Mouse (Mus musculus) heart, postnatal 0 days (tissue): Measurements from ENCODE around the gene Shroom3. TPM values are rescaled to one million over a fixed set of nuclear protein-coding genes. Genes with fewer than 3 reads are reported as not detected.
A peak's percentile ranks its signal among the peaks of the same experiment; 100 is the strongest.

Experiments used
- ATAC-seq: fragments of 200-750 bp; cut with Nextera tagmentation; 2 replicates; pipeline ENCODE4 v1.8.0; 2017; ENCODE audit warnings: low read depth, moderate number of reproducible peaks, moderate library complexity; ENCODE audit not compliant: insufficient read depth
- DNase-seq: peaks from one replicate; pipeline ENCODE4 v3.0.0-alpha.2; 2016; ENCODE audit warnings: low spot score
- H3K27ac ChIP-seq: fragments of 300-500 bp; sonication (generic); 2 replicates; pipeline ENCODE4 v1.5.1; 2014; ENCODE audit warnings: low read depth, mild to moderate bottlenecking
- H3K27me3 ChIP-seq: fragments of 300-500 bp; sonication (generic); 2 replicates; pipeline ENCODE4 v1.6.1; 2014; ENCODE audit warnings: low read length, mixed read lengths; ENCODE audit not compliant: control insufficient read depth, insufficient read depth
- H3K36me3 ChIP-seq: fragments of 300-500 bp; sonication (generic); replicated peaks from 2 replicates; pipeline ENCODE4 v1.6.1; 2014; ENCODE audit warnings: low read length, mixed read lengths; ENCODE audit not compliant: control insufficient read depth, insufficient read depth
- H3K4me1 ChIP-seq: fragments of 300-500 bp; sonication (generic); 2 replicates; pipeline ENCODE4 v1.6.1; 2014; ENCODE audit warnings: antibody characterized with exemption; ENCODE audit not compliant: control insufficient read depth, insufficient read depth
- H3K4me2 ChIP-seq: fragments of 300-500 bp; sonication (generic); 2 replicates; pipeline ENCODE4 v1.6.1; 2014; ENCODE audit warnings: low read depth, mild to moderate bottlenecking, low read length, moderate library complexity
- H3K4me3 ChIP-seq: fragments of 300-500 bp; sonication (generic); 2 replicates; pipeline ENCODE4 v1.5.1; 2014; ENCODE audit warnings: low read depth, low read length
- H3K9ac ChIP-seq: fragments of 300-500 bp; sonication (generic); replicated peaks from 2 replicates; pipeline ENCODE4 v1.6.1; 2014; ENCODE audit warnings: low read depth, low read length, mixed read lengths
- H3K9me3 ChIP-seq: fragments of 300-500 bp; sonication (generic); replicated peaks from 2 replicates; pipeline ENCODE4 v1.6.1; 2016; ENCODE audit warnings: low read length; ENCODE audit not compliant: control insufficient read depth
- CTCF ChIP-seq: IDR thresholded peaks from 2 replicates; pipeline ENCODE4 v1.5.1; 2016; ENCODE audit warnings: antibody characterized with exemption, control low read depth, low read depth
- EP300 ChIP-seq: IDR thresholded peaks from 2 replicates; pipeline ENCODE4 v1.6.1; 2016; ENCODE audit warnings: antibody characterized with exemption, low read depth
- WGBS: fragments of 180-500 bp; shearing (Covaris S2); extraction: QIAGEN DNeasy Blood & Tissue Kit; methylation state at CpG from one replicate; pipeline ENCODE4 v1.1.7; 2014; 5-methylcytosine and 5-hydroxymethylcytosine counted together
- polyA plus RNA-seq: library from polyadenylated mRNA; unstranded; fragments of >200 nt; fragmentation: Nextera tagmentation; extraction: Ambion mirVana; gene quantifications from 2 replicates; pipeline ENCODE4 v1.2.1, GENCODE M21; 2015
- total RNA-seq: library from RNA; depleted of rRNA; stranded (reverse); fragments of >200 nt; gene quantifications from 2 replicates; pipeline ENCODE4 v1.2.3, GENCODE M21; 2014; ENCODE audit warnings: low replicate concordance

Gene Shroom3
- total and polyA plus RNA-seq, 2 experiments from 2014 or later: 13.3 to 72.4 TPM

- peaks cover 11% of the 10 kb centered on the region for H3K4me1 ChIP-seq
- TF ChIP-seq EP300: no peak
- TF ChIP-seq CTCF: no peak
- H3K27ac ChIP-seq: no peak overlapping the region
- H3K4me3 ChIP-seq: no peak overlapping the region
- H3K9ac ChIP-seq: no peak overlapping the region
- no peaks in the 10 kb centered on the region for H3K9me3 ChIP-seq
- DNase-seq: no peak
- no peaks in the 10 kb centered on the region for H3K36me3 ChIP-seq
- 29% methylated on average over 4 of the region's 4 CpGs for WGBS
- ATAC-seq: no peak
- no peaks in the 10 kb centered on the region for H3K27me3 ChIP-seq
- no peak overlapping the region for H3K4me2 ChIP-seq
Observed at GRCm38 (mm10) chr5:92880893-92881292, 197.7 kb downstream of the Shroom3 start.

GRCm38 (mm10) chr5:92886141-92886540, 202.9 kb downstream of the Shroom3 start:
- Histone ChIP-seq H3K9ac (no peak overlapping the region), H3K4me1 (peaks cover 39% of the 10 kb centered on the region), H3K27ac (peak overlapping the region; percentile 68), H3K4me2 (no peak overlapping the region), H3K27me3 (no peaks in the 10 kb centered on the region), H3K4me3 (no peak overlapping the region), H3K9me3 (no peaks in the 10 kb centered on the region), H3K36me3 (no peaks in the 10 kb centered on the region)
- DNase-seq (no peak), ATAC-seq (no peak)
- TF ChIP-seq CTCF: no peak
- no peak for TF ChIP-seq EP300
- WGBS: 21% methylated on average over 4 of the region's 4 CpGs

GRCm38 (mm10) chr5:92887501-92887900, 204.3 kb downstream of the Shroom3 start:
- Histone ChIP-seq H3K4me1 (peaks cover 39% of the 10 kb centered on the region), H3K4me3 (no peak overlapping the region), H3K4me2 (no peak overlapping the region), H3K36me3 (no peaks in the 10 kb centered on the region), H3K9ac (no peak overlapping the region), H3K27ac (peak overlapping the region; percentile 80), H3K9me3 (no peaks in the 10 kb centered on the region), H3K27me3 (no peaks in the 10 kb centered on the region)
- DNase-seq: peak; percentile 70
- WGBS: 23% methylated on average over 3 of the region's 3 CpGs
- ATAC-seq: peak; percentile 31; the same call in 1 of the 2 replicates
- TF ChIP-seq CTCF: no peak

- Histone ChIP-seq H3K9ac (no peak overlapping the region), H3K4me1 (peaks cover 39% of the 10 kb centered on the region), H3K4me3 (no peak overlapping the region), H3K27me3 (no peaks in the 10 kb centered on the region), H3K36me3 (no peaks in the 10 kb centered on the region), H3K27ac (peak overlapping the region; percentile 80), H3K9me3 (no peaks in the 10 kb centered on the region), H3K4me2 (no peak overlapping the region)
- ATAC-seq: no peak
- 22% methylated on average over 8 of the region's 8 CpGs for WGBS
- TF ChIP-seq EP300 (no peak), CTCF (no peak)
- no peak for DNase-seq
Observed at GRCm38 (mm10) chr5:92888628-92889241, 205.5 kb downstream of the Shroom3 start.

GRCm38 (mm10) chr5:92890902-92891301, 207.7 kb downstream of the Shroom3 start:
- 27% methylated on average over 5 of the region's 5 CpGs for WGBS

GRCm38 (mm10) chr5:92893284-92893683, 210.0 kb downstream of the Shroom3 start:
- H3K9ac ChIP-seq: no peak overlapping the region
- peaks cover 21% of the 10 kb centered on the region for H3K4me1 ChIP-seq
- H3K9me3 ChIP-seq: no peaks in the 10 kb centered on the region
- no peaks in the 10 kb centered on the region for H3K27me3 ChIP-seq
- no peak for TF ChIP-seq EP300
- TF ChIP-seq CTCF: no peak
- no peaks in the 10 kb centered on the region for H3K36me3 ChIP-seq
- no peak for ATAC-seq
- H3K4me2 ChIP-seq: no peak overlapping the region
- H3K27ac ChIP-seq: no peak overlapping the region
- no peak for DNase-seq
- no peak overlapping the region for H3K4me3 ChIP-seq
- WGBS: 53% methylated on average over 4 of the region's 4 CpGs

More at GRCm38 (mm10) chr5:92890902-92891301, 207.7 kb downstream of the Shroom3 start:
- Histone ChIP-seq H3K4me3 (no peak overlapping the region), H3K4me1 (peaks cover 36% of the 10 kb centered on the region), H3K27me3 (no peaks in the 10 kb centered on the region), H3K9ac (no peak overlapping the region), H3K36me3 (no peaks in the 10 kb centered on the region), H3K4me2 (no peak overlapping the region), H3K9me3 (no peaks in the 10 kb centered on the region), H3K27ac (peak overlapping the region; percentile 79)
- DNase-seq: peak; percentile 77
- 0 out of 2 replicates have a peak, but pooled peaks have one; percentile 44 for TF ChIP-seq EP300
- no peak for TF ChIP-seq CTCF
- ATAC-seq: peak; percentile 78
